Mouse (Mus musculus) neural tube, embryonic 12.5 days (tissue): ENCODE results near the gene Pla2g2e. TPM values are rescaled to one million over a fixed set of nuclear protein-coding genes. Genes with fewer than 3 reads are reported as not detected.
"Not testable (repeated sequence)": the region's sequence is repeated elsewhere in the genome, so short reads cannot be mapped to it uniquely, and the experiment has no call there.

ENCODE experiments used
- ATAC-seq: fragments of 200-750 bp; cut with Nextera tagmentation; 2 replicates; pipeline ENCODE4 v1.8.0; 2017; ENCODE audit warnings: low read depth, mild to moderate bottlenecking, moderate TSS enrichment, moderate library complexity; ENCODE audit not compliant: low FRiP score
- H3K27ac ChIP-seq: fragments of 300-500 bp; sonication (generic); 2 replicates; pipeline ENCODE4 v1.5.1; 2016
- H3K27me3 ChIP-seq: fragments of 300-500 bp; sonication (generic); replicated peaks from 2 replicates; pipeline ENCODE4 v1.6.1; 2016; ENCODE audit warnings: mild to moderate bottlenecking
- H3K36me3 ChIP-seq: fragments of 300-500 bp; sonication (generic); 2 replicates; pipeline ENCODE4 v1.6.1; 2016; ENCODE audit warnings: mild to moderate bottlenecking
- H3K4me1 ChIP-seq: fragments of 300-500 bp; sonication (generic); 2 replicates; pipeline ENCODE4 v1.6.1; 2016
- H3K4me2 ChIP-seq: fragments of 300-500 bp; sonication (generic); replicated peaks from 2 replicates; pipeline ENCODE4 v1.6.1; 2016; ENCODE audit warnings: mild to moderate bottlenecking
- H3K4me3 ChIP-seq: fragments of 300-500 bp; sonication (generic); 2 replicates; pipeline ENCODE4 v1.5.1; 2016
- H3K9ac ChIP-seq: fragments of 300-500 bp; sonication (generic); 2 replicates; pipeline ENCODE4 v1.6.1; 2016; ENCODE audit warnings: mild to moderate bottlenecking
- H3K9me3 ChIP-seq: fragments of 300-500 bp; sonication (generic); 2 replicates; pipeline ENCODE4 v1.6.1; 2016; ENCODE audit warnings: mild to moderate bottlenecking
- WGBS: fragments of 180-500 bp; shearing (Covaris S2); methylation state at CpG from one replicate; pipeline ENCODE4 v1.1.7; 2016; 5-methylcytosine and 5-hydroxymethylcytosine counted together
- polyA plus RNA-seq: library from polyadenylated mRNA; unstranded; fragments of >200 nt; fragmentation: Nextera tagmentation; extraction: Ambion mirVana; gene quantifications from 2 replicates; pipeline ENCODE4 v1.2.1, GENCODE M21; 2016

Pla2g2e gene
- polyA plus RNA-seq, 1 experiment from 2014 or later = not detected

GRCm38 (mm10) chr4:138889635-138890034, 11.9 kb downstream of the Pla2g2e start:
- WGBS = 79% methylated on average over 8 of the region's 8 CpGs
- no peak overlapping the region for H3K4me2 ChIP-seq
- no peaks in the 10 kb centered on the region for H3K9me3 ChIP-seq
- no peak for ATAC-seq
- H3K27me3 ChIP-seq = no peaks in the 10 kb centered on the region
- H3K9ac ChIP-seq = no peak overlapping the region
- peaks cover 36% of the 10 kb centered on the region for H3K36me3 ChIP-seq
- no peak overlapping the region for H3K4me3 ChIP-seq
- no peaks in the 10 kb centered on the region for H3K4me1 ChIP-seq
- H3K27ac ChIP-seq = no peak overlapping the region

- ATAC-seq = no peak
- Histone ChIP-seq H3K4me2 (no peak overlapping the region), H3K36me3 (peaks cover 64% of the 10 kb centered on the region), H3K9ac (no peak overlapping the region), H3K4me1 (no peaks in the 10 kb centered on the region), H3K4me3 (no peak overlapping the region), H3K9me3 (no peaks in the 10 kb centered on the region), H3K27me3 (no peaks in the 10 kb centered on the region), H3K27ac (no peak overlapping the region)
- 89% methylated on average over 6 of the region's 6 CpGs for WGBS
Measured at GRCm38 (mm10) chr4:138892655-138893054, 14.9 kb downstream of the Pla2g2e start.

- H3K27me3 ChIP-seq, H3K4me2 ChIP-seq, ATAC-seq, H3K9ac ChIP-seq, H3K27ac ChIP-seq, H3K4me1 ChIP-seq, H3K9me3 ChIP-seq, H3K4me3 ChIP-seq: not testable (repeated sequence)
- WGBS = 88% methylated on average over 11 of the region's 11 CpGs
- H3K36me3 ChIP-seq = peaks cover 74% of the 10 kb centered on the region
Measured at GRCm38 (mm10) chr4:138893789-138894188, 16.0 kb downstream of the Pla2g2e start.

GRCm38 (mm10) chr4:138899361-138899760, 21.6 kb downstream of the Pla2g2e start:
- no peaks in the 10 kb centered on the region for H3K4me1 ChIP-seq
- H3K9ac ChIP-seq = no peak overlapping the region
- H3K4me3 ChIP-seq = no peak overlapping the region
- H3K36me3 ChIP-seq = peaks cover 83% of the 10 kb centered on the region
- H3K27ac ChIP-seq = no peak overlapping the region
- H3K4me2 ChIP-seq = no peak overlapping the region
- ATAC-seq = no peak
- no peaks in the 10 kb centered on the region for H3K27me3 ChIP-seq
- WGBS = 88% methylated on average over 7 of the region's 7 CpGs
- no peaks in the 10 kb centered on the region for H3K9me3 ChIP-seq

- WGBS = 94% methylated on average over 18 of the region's 18 CpGs
- no peak overlapping the region for H3K27ac ChIP-seq
- H3K27me3 ChIP-seq = no peaks in the 10 kb centered on the region
- H3K36me3 ChIP-seq = peaks cover 74% of the 10 kb centered on the region
- H3K4me3 ChIP-seq = no peak overlapping the region
- H3K9me3 ChIP-seq = no peaks in the 10 kb centered on the region
- H3K9ac ChIP-seq = no peak overlapping the region
- no peak for ATAC-seq
- H3K4me2 ChIP-seq = no peak overlapping the region
- no peaks in the 10 kb centered on the region for H3K4me1 ChIP-seq
Measured at GRCm38 (mm10) chr4:138905624-138906337, 28.0 kb downstream of the Pla2g2e start.

- H3K27me3 ChIP-seq = no peaks in the 10 kb centered on the region
- 2% methylated on average over 51 of the region's 52 CpGs for WGBS
- H3K9ac ChIP-seq = peak overlapping the region; percentile 95
- no peaks in the 10 kb centered on the region for H3K9me3 ChIP-seq
- peaks cover 7% of the 10 kb centered on the region; the same call in 1 of the 2 replicates for H3K36me3 ChIP-seq
- H3K4me3 ChIP-seq = peak overlapping the region; percentile 93
- peak; percentile 52 for ATAC-seq
- peak overlapping the region; percentile 97 for H3K4me2 ChIP-seq
- H3K27ac ChIP-seq = peak overlapping the region; percentile 51; the same call in 1 of the 2 replicates
- H3K4me1 ChIP-seq = peaks cover 12% of the 10 kb centered on the region
Measured at GRCm38 (mm10) chr4:138913141-138913787, 35.5 kb downstream of the Pla2g2e start.

GRCm38 (mm10) chr4:138913797-138914196, 36.1 kb downstream of the Pla2g2e start, which contains the start of gene Otud3:
Gene Otud3, minus strand, starts transcription at chr4:138913945.
- peak; percentile 93 for ATAC-seq
- WGBS = 1% methylated on average over 39 of the region's 39 CpGs

GRCm38 (mm10) chr4:138917282-138917681, 39.5 kb downstream of the Pla2g2e start:
- H3K4me1 ChIP-seq = peaks cover 16% of the 10 kb centered on the region
- 85% methylated on average over 9 of the region's 9 CpGs for WGBS
- H3K9ac ChIP-seq = no peak overlapping the region
- H3K4me3 ChIP-seq = no peak overlapping the region
- no peaks in the 10 kb centered on the region for H3K27me3 ChIP-seq
- ATAC-seq = no peak
- no peak overlapping the region for H3K4me2 ChIP-seq
- no peaks in the 10 kb centered on the region for H3K36me3 ChIP-seq
- no peaks in the 10 kb centered on the region for H3K9me3 ChIP-seq
- no peak overlapping the region for H3K27ac ChIP-seq

More at GRCm38 (mm10) chr4:138913797-138914196, 36.1 kb downstream of the Pla2g2e start, which contains the start of gene Otud3:
- H3K4me3 ChIP-seq = peak within 1 kb of the TSS; percentile 93
- peaks cover 5% of the 10 kb centered on the region; the same call in 1 of the 2 replicates for H3K36me3 ChIP-seq
- H3K27me3 ChIP-seq = no peaks in the 10 kb centered on the region
- H3K4me2 ChIP-seq = peak within 1 kb of the TSS; percentile 97
- peak within 1 kb of the TSS; percentile 95 for H3K9ac ChIP-seq
- peaks cover 12% of the 10 kb centered on the region for H3K4me1 ChIP-seq
- H3K27ac ChIP-seq = peak within 1 kb of the TSS; percentile 51; the same call in 1 of the 2 replicates
- no peaks in the 10 kb centered on the region for H3K9me3 ChIP-seq

GRCm38 (mm10) chr4:138921254-138922130, 43.8 kb downstream of the Pla2g2e start:
- H3K4me3 ChIP-seq = 0 out of 2 replicates have a peak overlapping the region, but pooled peaks have one; percentile 11
- no peak overlapping the region for H3K9ac ChIP-seq
- peak; percentile 71 for ATAC-seq
- H3K27me3 ChIP-seq = no peaks in the 10 kb centered on the region
- 40% methylated on average over 20 of the region's 20 CpGs for WGBS
- 0 out of 2 replicates have a peak, but pooled peaks cover 6% of the 10 kb centered on the region for H3K4me1 ChIP-seq
- H3K27ac ChIP-seq = no peak overlapping the region
- peak overlapping the region; percentile 50 for H3K4me2 ChIP-seq
- H3K36me3 ChIP-seq = no peaks in the 10 kb centered on the region
- H3K9me3 ChIP-seq = no peaks in the 10 kb centered on the region

- Histone ChIP-seq H3K4me3 (0 out of 2 replicates have a peak overlapping the region, but pooled peaks have one; percentile 11), H3K4me2 (peak overlapping the region; percentile 50), H3K4me1 (0 out of 2 replicates have a peak, but pooled peaks cover 6% of the 10 kb centered on the region), H3K9ac (no peak overlapping the region), H3K36me3 (no peaks in the 10 kb centered on the region), H3K27ac (no peak overlapping the region), H3K9me3 (no peaks in the 10 kb centered on the region), H3K27me3 (no peaks in the 10 kb centered on the region)
- ATAC-seq = peak; percentile 77; the same call in 1 of the 2 replicates
- 2% methylated on average over 11 of the region's 11 CpGs for WGBS
Measured at GRCm38 (mm10) chr4:138922131-138922459, 44.4 kb downstream of the Pla2g2e start.

- no peaks in the 10 kb centered on the region for H3K36me3 ChIP-seq
- WGBS = 68% methylated on average over 2 of the region's 2 CpGs
- H3K4me3 ChIP-seq = no peak overlapping the region
- no peaks in the 10 kb centered on the region for H3K9me3 ChIP-seq
- H3K9ac ChIP-seq = no peak overlapping the region
- no peaks in the 10 kb centered on the region for H3K27me3 ChIP-seq
- no peak overlapping the region for H3K4me2 ChIP-seq
- no peak overlapping the region for H3K27ac ChIP-seq
- 0 out of 2 replicates have a peak, but pooled peaks cover 6% of the 10 kb centered on the region for H3K4me1 ChIP-seq
- ATAC-seq = no peak
Measured at GRCm38 (mm10) chr4:138925561-138925960, 47.8 kb downstream of the Pla2g2e start.
